Mouse (Mus musculus): Measurements from ENCODE around the gene Mrgprf.

The Mrgprf gene

DNA sequence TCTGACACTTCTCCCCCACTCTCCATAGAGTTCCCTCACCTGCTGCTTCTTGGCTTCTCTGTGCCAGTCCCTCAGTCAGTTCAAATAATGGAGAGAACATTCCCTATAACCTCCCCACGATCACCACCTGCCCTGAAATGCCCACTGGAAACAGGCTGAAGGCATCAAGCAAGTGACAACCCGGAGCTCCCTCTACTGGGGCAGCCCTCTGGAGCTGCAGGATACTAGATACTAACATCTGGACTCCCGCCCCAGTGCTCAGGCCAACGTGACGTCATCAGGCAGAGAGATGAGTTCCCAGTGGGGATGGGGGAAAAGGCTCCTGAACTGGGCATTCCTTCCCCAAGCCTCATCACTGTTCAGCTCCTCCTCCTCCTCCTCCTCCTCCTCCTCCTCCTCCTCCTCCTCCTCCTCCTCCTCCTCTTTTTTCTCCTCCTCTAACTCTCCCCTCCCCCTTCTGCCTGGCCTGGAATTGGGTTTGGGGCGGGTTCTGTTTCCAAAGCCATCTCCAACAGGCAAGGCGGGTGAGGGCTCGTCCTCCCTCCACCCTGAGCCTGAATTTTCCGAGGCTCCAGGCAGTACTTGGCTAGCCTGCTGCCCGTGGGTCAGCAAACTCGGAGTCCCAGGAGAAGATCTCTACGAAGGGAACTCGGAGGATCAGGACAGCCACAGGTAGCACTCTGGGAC lies at the start of gene Mrgprf:
Gene Mrgprf, plus strand, starts transcription at position 508 of the 687 bp plus-strand sequence.
- DNase-seq (ENCODE audit: low spot score), result peak; percentile 70

DNA sequence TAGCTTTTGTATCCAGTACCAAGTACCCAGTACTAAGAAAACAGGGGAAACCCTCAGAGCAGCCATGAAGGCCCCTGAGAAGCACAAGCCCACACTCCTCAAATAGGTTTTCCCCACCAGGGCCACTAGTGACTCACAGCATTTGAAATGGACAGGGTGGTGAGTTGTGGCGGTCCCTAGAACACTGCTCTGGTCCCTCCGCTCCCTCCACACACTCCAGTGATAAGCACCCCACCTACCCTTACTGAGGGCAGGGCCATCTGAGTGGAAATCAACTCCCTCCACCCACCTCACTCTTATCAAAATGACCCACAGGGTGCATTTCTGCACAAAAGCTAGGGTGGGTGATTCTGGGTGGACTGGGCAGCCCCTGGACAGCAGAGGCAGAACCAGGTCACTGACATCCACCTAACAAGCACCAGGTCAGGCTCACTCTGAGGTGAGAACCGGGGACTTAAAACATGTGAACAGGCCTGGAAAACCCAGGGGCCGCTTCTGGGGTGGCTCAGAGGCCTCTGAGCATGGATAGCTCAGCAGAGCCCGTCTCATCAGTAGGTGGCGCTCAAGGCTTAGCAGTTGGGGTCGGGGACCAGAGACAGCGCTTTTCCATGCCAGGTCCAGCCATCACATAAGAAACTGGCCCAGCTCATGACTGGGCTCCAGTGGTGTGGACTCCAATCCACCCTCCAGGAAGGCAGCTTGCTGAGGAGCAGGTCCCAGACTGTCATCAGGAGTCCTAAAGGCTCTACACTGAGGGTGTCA lies 47.7 kb upstream of the Mrgprf start:
- peak; percentile 83 for DNase-seq (ENCODE audit: low spot score)

DNA sequence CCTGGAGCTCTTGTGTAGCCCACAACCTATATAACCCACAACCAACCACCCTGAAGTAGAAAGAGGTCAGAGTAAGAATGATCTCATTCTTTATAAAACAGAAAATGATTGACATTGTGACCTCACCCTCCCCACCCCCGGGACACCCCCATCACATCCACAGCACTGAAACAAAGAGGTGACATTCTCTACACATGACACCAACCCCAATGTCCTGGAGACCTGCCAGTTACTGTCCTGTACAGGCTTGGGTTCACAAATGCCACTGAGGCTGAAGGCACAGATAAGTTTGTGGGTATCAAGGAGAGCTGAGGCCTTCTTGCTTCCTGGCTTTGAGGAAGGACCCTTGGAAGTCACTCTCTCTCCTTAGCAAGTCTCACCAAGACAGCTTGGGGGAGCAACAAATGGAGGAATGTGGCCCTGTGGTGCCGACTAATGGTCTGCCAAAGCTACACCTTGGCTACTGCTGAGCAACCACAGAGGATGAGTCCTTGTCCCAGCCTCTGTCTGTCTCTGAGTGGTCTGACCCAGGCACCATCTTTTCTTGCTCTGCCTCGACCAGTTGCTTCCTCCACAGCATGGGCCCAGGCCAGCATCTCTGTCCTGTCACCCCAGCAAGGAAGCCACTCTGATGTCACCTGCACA lies 46.5 kb upstream of the Mrgprf start:
- no peak for DNase-seq (ENCODE audit: low spot score)

DNA sequence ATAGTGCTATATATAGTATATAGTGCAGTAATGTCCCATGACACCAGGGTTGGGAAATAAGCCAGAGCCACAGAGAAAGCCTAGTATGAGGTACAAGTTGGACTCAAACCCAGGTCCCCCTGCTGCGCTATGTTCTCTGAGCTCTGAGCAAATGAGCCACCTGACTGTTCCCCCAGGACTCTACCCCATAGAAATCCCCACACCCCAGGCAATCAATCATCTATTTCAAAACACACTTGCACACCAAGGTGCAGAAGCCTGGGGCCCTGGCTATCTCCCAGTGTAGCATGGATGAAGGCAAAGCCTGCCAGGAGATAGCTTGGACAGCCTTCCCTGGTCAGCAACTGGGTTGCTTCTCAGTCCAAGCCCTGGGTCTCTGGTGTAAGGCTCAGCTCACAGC lies 44.5 kb upstream of the Mrgprf start:
- no peak for DNase-seq (ENCODE audit: low spot score)

DNA sequence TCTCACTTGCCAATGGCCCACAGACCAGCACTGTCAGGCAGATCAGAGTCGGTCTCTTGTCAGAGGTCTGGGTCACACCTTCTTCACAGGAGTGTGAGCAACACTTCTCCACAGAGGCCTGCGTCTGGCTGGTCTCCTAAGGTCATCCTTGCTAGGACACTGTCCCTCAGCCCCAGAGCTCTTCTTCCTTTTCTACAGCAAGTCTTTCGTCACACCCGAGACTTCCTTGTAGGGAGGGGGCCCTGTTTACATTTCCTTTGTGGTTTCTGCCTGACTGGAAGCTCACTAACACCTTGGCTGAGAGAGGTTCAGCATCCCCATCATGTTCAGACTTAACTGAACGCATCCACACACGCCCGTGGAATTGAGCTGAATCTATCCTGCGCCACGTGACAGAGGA lies 36.4 kb upstream of the Mrgprf start:
- DNase-seq (ENCODE audit: low spot score), result no peak

DNA sequence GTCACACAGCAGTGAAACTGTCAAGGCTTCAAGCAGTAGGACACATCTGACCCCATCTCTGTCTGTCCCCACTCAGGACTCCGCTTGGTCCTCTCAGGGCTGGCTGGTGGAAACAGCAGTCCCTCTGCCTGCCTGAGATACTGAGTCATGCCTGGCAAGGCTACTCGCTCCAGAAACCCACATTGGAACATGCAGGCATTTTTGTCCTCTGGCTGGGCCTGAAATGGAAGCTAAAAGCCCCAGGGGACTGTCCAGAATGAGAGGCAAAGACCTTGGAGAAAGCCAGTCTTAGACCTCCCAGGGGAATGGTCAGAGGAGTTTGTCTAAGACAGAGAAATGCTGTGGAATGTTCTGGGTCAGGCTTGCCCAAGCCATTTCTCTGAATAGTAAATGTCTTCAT lies 34.6 kb upstream of the Mrgprf start:
- DNase-seq (ENCODE audit: low spot score), result no peak

DNA sequence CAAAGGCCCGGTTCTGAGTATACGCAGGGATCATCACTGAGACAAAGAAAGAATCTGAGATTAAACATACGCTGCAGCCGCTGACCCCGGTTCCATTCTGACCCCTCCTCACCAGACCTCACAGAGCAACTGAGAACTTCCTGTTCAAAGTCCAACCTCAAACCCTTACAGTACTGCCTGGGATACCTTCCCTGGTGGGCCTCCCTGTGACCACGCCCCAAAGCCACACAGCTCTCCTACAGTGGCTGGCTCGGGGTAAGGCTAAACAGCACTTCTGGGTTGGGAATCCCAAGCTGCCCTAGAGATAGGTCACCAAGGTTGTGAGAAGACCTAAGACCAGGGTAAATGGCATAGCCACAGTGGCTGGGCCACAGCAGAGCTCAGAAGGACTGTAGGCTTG lies 31.7 kb upstream of the Mrgprf start:
- no peak for DNase-seq (ENCODE audit: low spot score)

DNA sequence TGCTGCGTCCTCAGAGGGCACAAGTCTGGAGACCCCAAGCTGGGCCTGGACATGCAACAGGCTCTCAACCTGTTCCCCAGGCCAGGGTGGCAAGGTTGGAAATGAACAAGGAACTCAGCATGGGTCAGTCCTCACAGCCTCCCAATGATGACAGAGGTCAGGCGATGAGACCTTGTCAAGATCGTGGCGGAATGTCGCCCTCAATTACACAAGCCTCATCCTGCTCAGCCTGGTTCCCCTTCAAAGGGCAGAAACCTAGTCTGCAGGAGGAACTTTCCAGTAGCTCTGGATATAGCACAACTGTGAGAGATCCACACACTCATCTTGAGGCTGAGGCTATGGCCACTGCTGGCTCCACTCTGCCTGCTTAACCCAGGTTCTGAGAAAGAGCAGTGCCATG lies 29.7 kb upstream of the Mrgprf start:
- no peak for DNase-seq (ENCODE audit: low spot score)

DNA sequence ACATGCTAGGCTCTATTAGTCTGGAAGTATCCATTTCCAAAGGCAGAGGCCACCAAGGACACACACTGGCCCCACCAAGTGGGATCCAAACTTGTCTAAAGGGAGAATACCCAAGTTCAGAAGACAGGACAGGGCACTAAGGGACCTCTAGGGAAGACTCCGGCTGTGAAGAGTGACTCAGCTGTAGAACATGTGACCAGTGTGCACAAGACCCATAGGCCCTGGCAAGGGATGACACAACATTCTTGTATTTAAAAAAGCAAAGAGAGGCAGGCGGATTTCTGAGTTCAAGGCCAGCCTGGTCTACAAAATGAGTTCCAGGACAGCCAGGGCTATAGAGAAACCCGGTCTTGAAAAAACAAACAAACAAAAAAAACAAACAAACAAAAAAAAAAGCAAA lies 25.1 kb upstream of the Mrgprf start:
- DNase-seq (ENCODE audit: low spot score), result no peak

DNA sequence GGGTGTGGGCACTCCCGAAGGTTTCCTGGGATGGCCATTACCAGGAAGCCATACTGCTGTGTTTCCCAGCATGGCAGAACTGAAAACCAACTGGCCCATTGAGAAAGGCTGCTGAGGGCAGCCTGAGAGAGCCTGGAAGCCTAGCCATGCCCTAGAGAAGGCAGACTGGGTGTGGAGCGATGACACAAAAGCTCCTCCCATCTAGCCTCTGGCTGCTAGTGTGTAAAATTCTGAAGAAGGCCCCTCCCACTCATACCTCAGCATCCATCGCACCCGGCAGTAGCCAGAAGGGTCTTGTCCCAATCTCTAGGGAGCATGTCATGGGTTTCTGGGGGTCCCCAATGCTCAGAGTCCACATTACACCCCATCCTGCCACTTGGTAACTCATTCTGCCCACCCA lies 19.2 kb upstream of the Mrgprf start:
- DNase-seq (ENCODE audit: low spot score), result no peak

DNA sequence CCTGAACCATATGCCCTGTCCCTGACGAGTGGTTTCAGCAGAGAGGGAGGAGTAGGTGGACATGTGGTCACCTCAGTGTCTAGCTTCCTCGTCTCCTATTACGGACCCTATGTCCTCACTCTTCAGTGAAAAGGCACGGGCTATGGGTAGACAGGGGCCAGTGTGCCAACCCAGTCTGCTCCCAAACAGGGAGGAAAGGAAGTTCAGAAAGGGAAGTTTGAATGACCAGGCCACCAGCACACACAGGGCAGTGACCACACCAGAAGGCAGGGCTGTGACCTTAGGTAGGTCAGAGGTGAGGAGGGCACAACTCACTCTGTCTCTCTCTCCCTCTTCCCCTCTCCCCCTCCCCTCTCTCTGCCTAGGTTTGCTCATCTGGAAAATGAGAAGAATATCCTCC lies 17.6 kb upstream of the Mrgprf start:
- no peak for DNase-seq (ENCODE audit: low spot score)

DNA sequence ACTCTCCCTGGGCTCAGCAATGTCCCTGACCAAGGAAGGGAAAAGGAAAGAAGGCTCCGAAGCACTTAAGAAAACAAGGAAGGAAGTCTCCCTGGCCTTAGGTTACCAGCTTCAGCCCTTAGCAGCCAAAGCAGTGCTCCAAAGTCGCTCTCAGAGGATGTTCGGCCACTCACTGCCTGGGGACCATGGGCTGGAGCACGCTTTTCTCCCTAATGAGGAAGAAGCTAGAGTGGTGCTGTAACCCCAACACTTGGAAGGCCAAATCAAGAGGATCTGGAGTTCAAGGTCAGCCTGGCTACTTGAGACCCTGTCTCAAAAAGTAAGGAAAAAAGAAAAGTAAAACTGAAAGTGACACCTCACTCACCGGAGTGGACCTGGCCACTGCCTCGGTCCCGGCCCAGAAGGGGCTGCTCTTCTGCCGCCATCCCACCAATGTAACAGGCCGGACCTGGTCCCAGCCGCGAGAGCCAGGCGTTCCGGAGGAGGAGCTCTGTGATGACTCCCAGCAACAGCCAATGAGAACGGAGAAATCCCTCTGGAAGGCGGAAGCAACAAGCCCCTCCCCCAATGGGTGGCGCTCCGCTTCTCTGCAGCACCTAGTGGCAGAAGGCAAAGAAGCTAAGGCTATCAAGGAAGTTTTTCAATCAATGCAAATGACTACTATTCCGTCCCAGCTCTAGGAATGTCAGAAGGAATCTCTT lies 17.0 kb upstream of the Mrgprf start, which contains the start of gene Tpcn2:
Gene Tpcn2, minus strand, starts transcription at position 525 of the 701 bp plus-strand sequence.
- DNase-seq (ENCODE audit: low spot score), result peak; percentile 88

DNA sequence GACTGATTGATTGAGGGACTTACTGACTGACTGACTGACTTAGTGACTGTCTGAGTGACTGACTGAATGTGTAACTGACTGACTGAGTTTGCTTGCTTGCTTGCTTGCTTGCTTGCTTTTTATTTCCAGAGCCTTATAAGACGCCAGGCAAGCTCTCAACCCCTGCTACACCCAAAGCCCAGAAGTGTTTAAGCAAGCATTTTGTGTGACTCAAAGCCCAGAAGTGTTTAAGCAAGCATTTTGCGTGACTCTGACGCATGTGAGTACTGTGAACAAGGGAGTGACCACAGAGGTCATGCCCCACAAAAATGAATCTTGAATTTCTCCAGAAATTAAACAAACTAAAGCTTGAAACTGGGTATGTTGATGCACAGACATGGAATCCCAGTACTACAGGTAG lies 16.3 kb upstream of the Mrgprf start:
- DNase-seq (ENCODE audit: low spot score), result no peak

DNA sequence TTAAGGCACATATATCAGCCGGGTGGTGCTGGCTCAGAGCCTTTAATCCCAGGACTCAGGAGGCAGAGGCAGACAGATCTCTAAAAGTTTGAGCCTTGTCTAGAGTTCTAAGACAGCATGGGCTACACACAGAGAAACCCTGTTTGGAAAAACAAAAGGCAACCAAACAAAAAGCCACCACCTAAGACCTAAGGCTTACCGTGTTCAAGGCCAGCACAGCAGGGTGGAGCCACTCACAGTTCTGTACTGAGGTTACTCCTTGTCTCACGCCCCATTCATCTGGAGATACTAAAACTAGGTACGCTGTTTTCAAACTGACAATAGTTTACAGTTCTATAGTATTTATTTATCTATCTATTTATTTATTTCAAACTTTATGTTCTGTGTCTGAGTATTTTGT lies 15.2 kb upstream of the Mrgprf start:
- DNase-seq (ENCODE audit: low spot score), result no peak

DNA sequence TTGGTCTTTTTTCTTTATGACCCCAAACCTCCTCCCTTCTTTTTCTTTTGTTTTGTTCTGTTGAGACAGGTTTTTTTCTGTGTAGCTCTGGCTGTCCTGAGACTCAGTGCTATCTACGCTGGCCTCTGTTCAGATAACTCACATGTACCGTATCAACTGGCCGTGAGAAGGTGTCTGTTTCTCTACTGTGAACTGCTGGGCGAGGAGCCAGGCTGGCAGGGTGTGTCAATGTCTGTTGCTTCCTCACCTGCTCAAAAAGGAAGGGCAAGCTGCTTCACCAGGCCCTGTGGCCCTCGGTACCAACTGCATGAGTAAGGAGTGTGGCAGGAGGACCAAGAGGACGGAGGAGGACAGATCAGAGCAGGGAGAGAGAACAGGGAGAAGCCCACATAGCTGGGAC lies 13.2 kb upstream of the Mrgprf start:
- DNase-seq (ENCODE audit: low spot score), result no peak

DNA sequence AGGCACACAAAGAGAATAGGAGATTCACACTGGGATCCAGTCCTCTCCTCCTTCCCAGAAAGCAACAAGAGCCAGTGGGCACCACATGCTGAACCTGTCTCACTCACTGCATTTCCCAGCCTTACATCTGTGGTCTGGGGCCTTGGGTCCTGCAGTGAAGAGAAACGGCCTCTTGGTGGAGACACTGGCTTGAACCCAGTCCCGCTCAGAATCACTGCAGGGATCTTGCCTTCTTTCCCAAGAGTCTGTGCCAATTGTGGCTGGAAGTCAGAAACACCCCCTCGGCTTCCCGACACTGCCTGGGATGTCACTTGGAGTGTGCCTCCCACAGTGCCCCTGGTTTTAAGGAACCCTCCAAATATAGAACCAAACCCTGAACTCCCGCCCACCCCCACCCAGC lies 11.3 kb upstream of the Mrgprf start:
- DNase-seq (ENCODE audit: low spot score), result no peak

DNA sequence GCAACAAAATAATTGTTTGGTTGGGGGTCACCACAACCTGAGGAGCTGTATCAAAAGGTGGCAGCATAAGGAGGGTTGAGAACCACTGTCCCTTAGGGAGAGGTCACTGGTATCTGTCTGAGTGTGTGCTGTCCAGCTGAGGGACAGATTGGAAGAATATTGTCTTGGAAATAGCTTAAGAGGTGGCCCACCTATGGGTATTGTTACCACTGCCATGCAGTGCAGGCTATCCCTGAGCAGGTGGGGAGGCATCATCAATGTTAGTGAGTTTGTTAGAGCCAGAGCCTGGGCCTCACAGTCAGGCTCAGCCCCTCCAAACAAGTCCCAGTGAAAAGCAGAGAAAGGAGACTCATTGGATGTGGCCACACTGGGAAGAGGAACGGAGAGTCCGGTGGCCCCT lies 8.8 kb upstream of the Mrgprf start:
- DNase-seq (ENCODE audit: low spot score), result no peak

DNA sequence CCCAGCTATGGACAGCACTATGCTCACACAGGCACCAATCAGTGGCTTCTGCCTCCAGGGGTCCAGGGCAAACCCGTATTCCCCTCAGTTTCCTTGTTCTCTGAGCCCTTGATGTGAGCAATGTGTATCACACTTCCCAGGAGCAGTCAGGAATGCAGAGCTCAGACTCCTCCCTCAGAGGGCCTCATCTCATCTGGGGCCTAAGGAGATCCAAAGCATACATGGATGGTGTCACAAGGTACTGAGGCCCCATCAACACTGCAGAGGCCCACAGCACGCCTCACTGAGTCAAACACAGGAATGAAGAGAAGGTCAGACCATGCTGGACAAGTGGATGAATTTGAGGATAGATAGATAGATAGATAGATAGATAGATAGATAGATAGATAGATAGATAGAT lies 7.9 kb upstream of the Mrgprf start:
- no peak for DNase-seq (ENCODE audit: low spot score)

DNA sequence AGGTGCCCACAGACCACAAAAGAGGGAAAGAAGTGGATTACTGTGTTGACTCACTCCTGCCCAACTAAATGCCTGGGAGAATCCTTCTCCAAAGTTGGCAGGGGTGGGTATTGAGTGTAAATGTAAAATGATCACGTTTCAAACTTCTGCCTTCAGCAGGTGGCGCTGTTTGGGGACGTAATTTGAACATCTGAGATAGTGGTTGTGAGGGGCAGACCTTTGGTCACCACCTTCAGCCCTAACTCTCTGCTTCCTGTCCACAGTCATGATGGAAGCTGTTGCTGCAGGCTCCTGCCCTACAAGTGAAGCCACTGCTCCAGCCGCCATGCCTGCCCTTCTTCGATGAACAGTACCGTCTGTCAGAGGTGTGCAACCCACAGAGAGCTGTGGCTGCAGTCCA lies 6.8 kb upstream of the Mrgprf start:
- DNase-seq (ENCODE audit: low spot score), result no peak

DNA sequence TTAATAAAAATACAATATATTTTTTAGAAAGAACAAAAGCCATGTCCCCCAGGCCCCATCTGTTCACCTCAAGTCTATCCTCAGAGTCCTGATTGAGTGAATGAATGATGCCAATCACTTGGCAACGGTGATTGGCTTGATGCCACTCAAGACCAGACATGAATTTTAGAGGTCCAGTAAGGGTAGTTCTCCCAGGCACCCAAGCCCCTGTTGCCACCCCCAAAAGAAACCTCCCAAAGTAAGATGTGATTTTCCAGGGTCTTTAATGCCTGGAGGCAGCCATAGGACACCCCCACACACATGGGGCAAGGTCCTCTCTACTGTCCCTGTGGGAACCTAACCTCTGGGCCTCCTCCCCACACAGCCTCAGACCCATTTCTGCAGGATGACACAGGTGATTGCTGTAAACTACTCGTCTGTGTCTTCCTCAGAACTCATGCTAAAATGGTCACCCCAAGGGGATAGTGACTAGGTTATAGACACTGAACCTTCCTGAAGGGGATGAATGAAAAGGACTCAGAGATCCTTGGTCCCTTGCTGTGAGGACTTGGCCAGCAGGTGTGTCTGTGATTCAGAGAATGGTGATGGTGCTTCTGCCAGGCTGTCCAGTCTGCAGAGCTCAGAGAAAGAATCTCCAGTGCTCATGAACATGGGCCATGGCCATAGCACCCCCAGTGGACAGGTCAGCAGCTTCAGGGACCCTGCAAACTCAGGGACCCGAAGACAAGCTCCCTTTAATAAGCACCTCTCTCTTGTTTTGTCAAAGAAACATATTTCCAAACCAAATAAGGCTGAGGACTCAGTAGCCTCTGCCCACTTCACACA lies 1.8 kb upstream of the Mrgprf start:
- DNase-seq (ENCODE audit: low spot score), result no peak

DNA sequence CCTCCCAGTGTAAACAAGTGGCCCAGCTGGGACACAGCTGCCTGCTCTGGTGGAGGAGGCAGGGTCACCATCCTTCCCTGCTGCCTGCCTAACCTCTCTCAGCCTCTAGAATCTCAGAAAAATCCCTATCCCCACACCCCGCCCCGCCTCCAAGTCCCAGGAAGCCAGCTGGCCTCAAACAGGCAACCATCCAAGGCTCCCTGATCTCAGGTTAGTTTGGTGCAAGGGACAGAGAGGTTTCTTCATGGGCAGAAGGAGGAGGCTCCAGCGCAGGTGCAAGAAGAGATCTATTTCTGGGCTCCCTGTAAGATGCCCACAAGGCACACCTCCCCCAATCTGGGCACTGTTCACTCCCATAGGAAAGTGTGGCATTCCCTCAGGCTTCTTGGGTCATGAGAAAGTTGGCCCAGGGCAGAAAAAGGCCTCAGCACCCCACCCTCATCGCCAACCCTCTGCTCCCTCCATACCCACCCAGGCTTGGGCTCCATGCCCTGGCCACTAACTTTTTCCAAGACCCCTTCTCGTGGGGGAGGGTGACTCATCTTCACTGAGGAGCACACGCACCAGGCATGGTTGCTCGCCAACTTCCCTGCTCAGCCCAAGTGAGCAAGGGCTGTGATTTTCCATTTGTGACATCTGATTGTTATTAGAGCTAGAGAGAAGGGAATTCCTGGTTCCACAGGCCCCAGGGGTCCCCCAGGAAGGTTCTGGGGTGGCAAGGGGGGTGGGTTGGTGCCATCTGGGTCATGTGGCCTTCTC lies 887 bp upstream of the Mrgprf start:
- DNase-seq (ENCODE audit: low spot score), result peak; percentile 22

Measured in urinary bladder, postnatal 25 days (tissue).